Mouse (Mus musculus): ENCODE data around the gene Itk. TPM values are rescaled to one million over a fixed set of nuclear protein-coding genes. Genes with fewer than 3 reads are reported as not detected.

Gene Itk
- polyA plus RNA-seq, 1 experiment: 0.39 TPM

GRCm38 (mm10) chr11:46348416-46348815 lies 40.9 kb downstream of the Itk start:
- WGBS: 78% methylated on average over 3 of the region's 3 CpGs
- no peak overlapping the region for H3K4me3 ChIP-seq (replicated peaks; ENCODE audit: insufficient read depth, low read depth, low read length)
- no peak overlapping the region for H3K27ac ChIP-seq (ENCODE audit: insufficient read depth, low read length)
- H3K4me1 ChIP-seq (ENCODE audit: control insufficient read depth, insufficient read depth, low read length): no peaks in the 10 kb centered on the region
- H3K27me3 ChIP-seq (ENCODE audit: control insufficient read depth, insufficient read depth, low read length): no peaks in the 10 kb centered on the region
- DNase-seq: no peak
- TF ChIP-seq POLR2A (IDR thresholded peaks at IDR 0.05; ENCODE audit: borderline replicate concordance, insufficient read depth, low read length): no peak
- TF ChIP-seq CTCF (IDR thresholded peaks at IDR 0.05; ENCODE audit: borderline replicate concordance, insufficient read depth, low read depth, low read length): no peak

- no peak for DNase-seq
- no peak overlapping the region for H3K4me3 ChIP-seq (replicated peaks; ENCODE audit: insufficient read depth, low read depth, low read length)
- H3K4me1 ChIP-seq (ENCODE audit: control insufficient read depth, insufficient read depth, low read length): no peaks in the 10 kb centered on the region
- TF ChIP-seq POLR2A (IDR thresholded peaks at IDR 0.05; ENCODE audit: borderline replicate concordance, insufficient read depth, low read length) (no peak), CTCF (IDR thresholded peaks at IDR 0.05; ENCODE audit: borderline replicate concordance, insufficient read depth, low read depth, low read length) (no peak)
- H3K27ac ChIP-seq (ENCODE audit: insufficient read depth, low read length): no peak overlapping the region
- WGBS: 92% methylated on average over 5 of the region's 5 CpGs
- H3K27me3 ChIP-seq (ENCODE audit: control insufficient read depth, insufficient read depth, low read length): no peaks in the 10 kb centered on the region
Observed at GRCm38 (mm10) chr11:46347756-46348155, 41.6 kb downstream of the Itk start.

GRCm38 (mm10) chr11:46343886-46344546 lies 45.3 kb downstream of the Itk start:
- no peak overlapping the region for H3K4me3 ChIP-seq (replicated peaks; ENCODE audit: insufficient read depth, low read depth, low read length)
- TF ChIP-seq POLR2A (IDR thresholded peaks at IDR 0.05; ENCODE audit: borderline replicate concordance, insufficient read depth, low read length): no peak
- no peak for TF ChIP-seq CTCF (IDR thresholded peaks at IDR 0.05; ENCODE audit: borderline replicate concordance, insufficient read depth, low read depth, low read length)

GRCm38 (mm10) chr11:46341960-46342359 lies 47.4 kb downstream of the Itk start:
- no peak overlapping the region for H3K4me3 ChIP-seq (replicated peaks; ENCODE audit: insufficient read depth, low read depth, low read length)
- 92% methylated on average over 4 of the region's 4 CpGs for WGBS
- TF ChIP-seq POLR2A (IDR thresholded peaks at IDR 0.05; ENCODE audit: borderline replicate concordance, insufficient read depth, low read length) (no peak), CTCF (IDR thresholded peaks at IDR 0.05; ENCODE audit: borderline replicate concordance, insufficient read depth, low read depth, low read length) (no peak)
- no peaks in the 10 kb centered on the region for H3K27me3 ChIP-seq (ENCODE audit: control insufficient read depth, insufficient read depth, low read length)
- no peak for DNase-seq
- no peaks in the 10 kb centered on the region for H3K4me1 ChIP-seq (ENCODE audit: control insufficient read depth, insufficient read depth, low read length)
- no peak overlapping the region for H3K27ac ChIP-seq (ENCODE audit: insufficient read depth, low read length)

More at GRCm38 (mm10) chr11:46343886-46344546, 45.3 kb downstream of the Itk start:
- DNase-seq: no peak
- WGBS: 67% methylated on average over 5 of the region's 5 CpGs
- no peaks in the 10 kb centered on the region for H3K27me3 ChIP-seq (ENCODE audit: control insufficient read depth, insufficient read depth, low read length)
- H3K4me1 ChIP-seq (ENCODE audit: control insufficient read depth, insufficient read depth, low read length): no peaks in the 10 kb centered on the region
- H3K27ac ChIP-seq (ENCODE audit: insufficient read depth, low read length): no peak overlapping the region

GRCm38 (mm10) chr11:46336020-46336419 lies 53.3 kb downstream of the Itk start:
- Histone ChIP-seq H3K27me3 (ENCODE audit: control insufficient read depth, insufficient read depth, low read length) (no peaks in the 10 kb centered on the region), H3K4me3 (replicated peaks; ENCODE audit: insufficient read depth, low read depth, low read length) (no peak overlapping the region), H3K27ac (ENCODE audit: insufficient read depth, low read length) (no peak overlapping the region), H3K4me1 (ENCODE audit: control insufficient read depth, insufficient read depth, low read length) (no peaks in the 10 kb centered on the region)
- 92% methylated on average over 5 of the region's 5 CpGs for WGBS
- DNase-seq: no peak
- no peak for TF ChIP-seq POLR2A (IDR thresholded peaks at IDR 0.05; ENCODE audit: borderline replicate concordance, insufficient read depth, low read length)
- no peak for TF ChIP-seq CTCF (IDR thresholded peaks at IDR 0.05; ENCODE audit: borderline replicate concordance, insufficient read depth, low read depth, low read length)

- Histone ChIP-seq H3K4me3 (replicated peaks; ENCODE audit: insufficient read depth, low read depth, low read length) (no peak overlapping the region), H3K27ac (ENCODE audit: insufficient read depth, low read length) (no peak overlapping the region), H3K27me3 (ENCODE audit: control insufficient read depth, insufficient read depth, low read length) (no peaks in the 10 kb centered on the region), H3K4me1 (ENCODE audit: control insufficient read depth, insufficient read depth, low read length) (no peaks in the 10 kb centered on the region)
- DNase-seq: no peak
- 92% methylated on average over 8 of the region's 8 CpGs for WGBS
- TF ChIP-seq CTCF (IDR thresholded peaks at IDR 0.05; ENCODE audit: borderline replicate concordance, insufficient read depth, low read depth, low read length) (no peak), POLR2A (IDR thresholded peaks at IDR 0.05; ENCODE audit: borderline replicate concordance, insufficient read depth, low read length) (no peak)
Observed at GRCm38 (mm10) chr11:46332217-46332616, 57.1 kb downstream of the Itk start.

GRCm38 (mm10) chr11:46326271-46327015 lies 62.9 kb downstream of the Itk start:
- no peaks in the 10 kb centered on the region for H3K4me1 ChIP-seq (ENCODE audit: control insufficient read depth, insufficient read depth, low read length)
- DNase-seq: no peak
- H3K27ac ChIP-seq (ENCODE audit: insufficient read depth, low read length): no peak overlapping the region
- no peak overlapping the region for H3K4me3 ChIP-seq (replicated peaks; ENCODE audit: insufficient read depth, low read depth, low read length)
- 86% methylated on average over 16 of the region's 16 CpGs for WGBS
- no peaks in the 10 kb centered on the region for H3K27me3 ChIP-seq (ENCODE audit: control insufficient read depth, insufficient read depth, low read length)
- TF ChIP-seq CTCF (IDR thresholded peaks at IDR 0.05; ENCODE audit: borderline replicate concordance, insufficient read depth, low read depth, low read length) (no peak), POLR2A (IDR thresholded peaks at IDR 0.05; ENCODE audit: borderline replicate concordance, insufficient read depth, low read length) (no peak)

GRCm38 (mm10) chr11:46321559-46321958 lies 67.8 kb downstream of the Itk start:
- no peak for TF ChIP-seq POLR2A (IDR thresholded peaks at IDR 0.05; ENCODE audit: borderline replicate concordance, insufficient read depth, low read length)
- TF ChIP-seq CTCF (IDR thresholded peaks at IDR 0.05; ENCODE audit: borderline replicate concordance, insufficient read depth, low read depth, low read length): no peak
- no peak for DNase-seq
- 78% methylated on average over 7 of the region's 7 CpGs for WGBS
- Histone ChIP-seq H3K27me3 (ENCODE audit: control insufficient read depth, insufficient read depth, low read length) (no peaks in the 10 kb centered on the region), H3K4me1 (ENCODE audit: control insufficient read depth, insufficient read depth, low read length) (no peaks in the 10 kb centered on the region), H3K4me3 (replicated peaks; ENCODE audit: insufficient read depth, low read depth, low read length) (no peak overlapping the region), H3K27ac (ENCODE audit: insufficient read depth, low read length) (no peak overlapping the region)

Measured in cerebellum, adult 2 months (tissue).